Mouse (Mus musculus): ENCODE measurements around the gene Qars. TPM values are rescaled to one million over a fixed set of nuclear protein-coding genes. Genes with fewer than 3 reads are reported as not detected.

Qars gene
- 49.3 TPM for polyA plus RNA-seq (2014; fragmentation: Illumina TruSeq; extraction: RNeasy Lipid Tissue Mini Kit (QIAGEN cat#74804); ENCODE audit: low read depth, low replicate concordance)

GRCm38 (mm10) chr9:108507619-108508434 lies at the start of gene Qars:
Gene Qars, plus strand, starts transcription at chr9:108507706.

GRCm38 (mm10) chr9:108460319-108461178 lies 47.0 kb upstream of the Qars start, which contains the start of gene Ccdc71:
Gene Ccdc71, plus strand, starts transcription at chr9:108460527.

GRCm38 (mm10) chr9:108461181-108461631 lies 46.3 kb upstream of the Qars start, which contains the start of gene Klhdc8b:
Gene Klhdc8b, minus strand, starts transcription at chr9:108461581.

GRCm38 (mm10) chr9:108479721-108480351 lies 27.7 kb upstream of the Qars start, which contains the start of gene Lamb2:
Gene Lamb2, plus strand, starts transcription at chr9:108479736.

GRCm38 (mm10) chr9:108490559-108491285 lies 16.8 kb upstream of the Qars start, which contains the start of gene Usp19:
Gene Usp19, plus strand, starts transcription at chr9:108490602.

GRCm38 (mm10) chr9:108516380-108517251 lies 9.1 kb downstream of the Qars start, which contains the start of gene Qrich1:
Gene Qrich1, plus strand, starts transcription at chr9:108516806.

GRCm38 (mm10) chr9:108560227-108560841 lies 52.8 kb downstream of the Qars start, which contains the start of gene Impdh2:
Gene Impdh2, plus strand, starts transcription at chr9:108560286.

Other genes starting within 250 kb of the Qars start
- 18.2 TPM for gene Dag1, start 243.7 kb upstream of the Qars start, polyA plus RNA-seq (2014; fragmentation: Illumina TruSeq; extraction: RNeasy Lipid Tissue Mini Kit (QIAGEN cat#74804); ENCODE audit: low read depth, low replicate concordance)
- 16.2 TPM for gene Nicn1, start 217.3 kb upstream of the Qars start, polyA plus RNA-seq (2014; fragmentation: Illumina TruSeq; extraction: RNeasy Lipid Tissue Mini Kit (QIAGEN cat#74804); ENCODE audit: low read depth, low replicate concordance)
- 37.0 TPM for gene Amt, start 210.9 kb upstream of the Qars start, polyA plus RNA-seq (2014; fragmentation: Illumina TruSeq; extraction: RNeasy Lipid Tissue Mini Kit (QIAGEN cat#74804); ENCODE audit: low read depth, low replicate concordance)
- 220 TPM for gene Rhoa, start 201.6 kb upstream of the Qars start, polyA plus RNA-seq (2014; fragmentation: Illumina TruSeq; extraction: RNeasy Lipid Tissue Mini Kit (QIAGEN cat#74804); ENCODE audit: low read depth, low replicate concordance)
- gene Tcta, start 201.5 kb upstream of the Qars start, polyA plus RNA-seq (2014; fragmentation: Illumina TruSeq; extraction: RNeasy Lipid Tissue Mini Kit (QIAGEN cat#74804); ENCODE audit: low read depth, low replicate concordance): 14.3 TPM
- 303 TPM for gene Gpx1, start 168.8 kb upstream of the Qars start, polyA plus RNA-seq (2014; fragmentation: Illumina TruSeq; extraction: RNeasy Lipid Tissue Mini Kit (QIAGEN cat#74804); ENCODE audit: low read depth, low replicate concordance)
- 49.6 TPM for gene Usp4, start 159.9 kb upstream of the Qars start, polyA plus RNA-seq (2014; fragmentation: Illumina TruSeq; extraction: RNeasy Lipid Tissue Mini Kit (QIAGEN cat#74804); ENCODE audit: low read depth, low replicate concordance)
- not detected for gene 1700102P08Rik, start 114.9 kb upstream of the Qars start, polyA plus RNA-seq (2014; fragmentation: Illumina TruSeq; extraction: RNeasy Lipid Tissue Mini Kit (QIAGEN cat#74804); ENCODE audit: low read depth, low replicate concordance)
- gene Ccdc36, start 79.2 kb upstream of the Qars start, polyA plus RNA-seq (2014; fragmentation: Illumina TruSeq; extraction: RNeasy Lipid Tissue Mini Kit (QIAGEN cat#74804); ENCODE audit: low read depth, low replicate concordance): not detected
- not detected for gene BC048562, start 71.2 kb upstream of the Qars start, polyA plus RNA-seq (2014; fragmentation: Illumina TruSeq; extraction: RNeasy Lipid Tissue Mini Kit (QIAGEN cat#74804); ENCODE audit: low read depth, low replicate concordance)
- 1.9 TPM for gene Ccdc71, start 47.2 kb upstream of the Qars start, polyA plus RNA-seq (2014; fragmentation: Illumina TruSeq; extraction: RNeasy Lipid Tissue Mini Kit (QIAGEN cat#74804); ENCODE audit: low read depth, low replicate concordance)
- gene Klhdc8b, start 46.1 kb upstream of the Qars start, polyA plus RNA-seq (2014; fragmentation: Illumina TruSeq; extraction: RNeasy Lipid Tissue Mini Kit (QIAGEN cat#74804); ENCODE audit: low read depth, low replicate concordance): 1.4 TPM
- gene Lamb2, start 28.0 kb upstream of the Qars start, polyA plus RNA-seq (2014; fragmentation: Illumina TruSeq; extraction: RNeasy Lipid Tissue Mini Kit (QIAGEN cat#74804); ENCODE audit: low read depth, low replicate concordance): 0.79 TPM
- 7.2 TPM for gene Usp19, start 17.1 kb upstream of the Qars start, polyA plus RNA-seq (2014; fragmentation: Illumina TruSeq; extraction: RNeasy Lipid Tissue Mini Kit (QIAGEN cat#74804); ENCODE audit: low read depth, low replicate concordance)
- gene Qrich1, start 9.1 kb downstream of the Qars start, polyA plus RNA-seq (2014; fragmentation: Illumina TruSeq; extraction: RNeasy Lipid Tissue Mini Kit (QIAGEN cat#74804); ENCODE audit: low read depth, low replicate concordance): 28.6 TPM
- gene Impdh2, start 52.6 kb downstream of the Qars start, polyA plus RNA-seq (2014; fragmentation: Illumina TruSeq; extraction: RNeasy Lipid Tissue Mini Kit (QIAGEN cat#74804); ENCODE audit: low read depth, low replicate concordance): 20.3 TPM
- 3.4 TPM for gene Ndufaf3, start 59.7 kb downstream of the Qars start, polyA plus RNA-seq (2014; fragmentation: Illumina TruSeq; extraction: RNeasy Lipid Tissue Mini Kit (QIAGEN cat#74804); ENCODE audit: low read depth, low replicate concordance)
- 5.1 TPM for gene Dalrd3, start 62.2 kb downstream of the Qars start, polyA plus RNA-seq (2014; fragmentation: Illumina TruSeq; extraction: RNeasy Lipid Tissue Mini Kit (QIAGEN cat#74804); ENCODE audit: low read depth, low replicate concordance)
- 0.93 TPM for gene Wdr6, start 71.0 kb downstream of the Qars start, polyA plus RNA-seq (2014; fragmentation: Illumina TruSeq; extraction: RNeasy Lipid Tissue Mini Kit (QIAGEN cat#74804); ENCODE audit: low read depth, low replicate concordance)
- gene P4htm, start 90.0 kb downstream of the Qars start, polyA plus RNA-seq (2014; fragmentation: Illumina TruSeq; extraction: RNeasy Lipid Tissue Mini Kit (QIAGEN cat#74804); ENCODE audit: low read depth, low replicate concordance): not detected
- gene Arih2, start 141.7 kb downstream of the Qars start, polyA plus RNA-seq (2014; fragmentation: Illumina TruSeq; extraction: RNeasy Lipid Tissue Mini Kit (QIAGEN cat#74804); ENCODE audit: low read depth, low replicate concordance): 23.0 TPM
- 136 TPM for gene Slc25a20, start 154.4 kb downstream of the Qars start, polyA plus RNA-seq (2014; fragmentation: Illumina TruSeq; extraction: RNeasy Lipid Tissue Mini Kit (QIAGEN cat#74804); ENCODE audit: low read depth, low replicate concordance)
- 73.3 TPM for gene Prkar2a, start 181.6 kb downstream of the Qars start, polyA plus RNA-seq (2014; fragmentation: Illumina TruSeq; extraction: RNeasy Lipid Tissue Mini Kit (QIAGEN cat#74804); ENCODE audit: low read depth, low replicate concordance)